Mouse (Mus musculus): ENCODE results near the gene Eno1.

Gene Eno1

DNA sequence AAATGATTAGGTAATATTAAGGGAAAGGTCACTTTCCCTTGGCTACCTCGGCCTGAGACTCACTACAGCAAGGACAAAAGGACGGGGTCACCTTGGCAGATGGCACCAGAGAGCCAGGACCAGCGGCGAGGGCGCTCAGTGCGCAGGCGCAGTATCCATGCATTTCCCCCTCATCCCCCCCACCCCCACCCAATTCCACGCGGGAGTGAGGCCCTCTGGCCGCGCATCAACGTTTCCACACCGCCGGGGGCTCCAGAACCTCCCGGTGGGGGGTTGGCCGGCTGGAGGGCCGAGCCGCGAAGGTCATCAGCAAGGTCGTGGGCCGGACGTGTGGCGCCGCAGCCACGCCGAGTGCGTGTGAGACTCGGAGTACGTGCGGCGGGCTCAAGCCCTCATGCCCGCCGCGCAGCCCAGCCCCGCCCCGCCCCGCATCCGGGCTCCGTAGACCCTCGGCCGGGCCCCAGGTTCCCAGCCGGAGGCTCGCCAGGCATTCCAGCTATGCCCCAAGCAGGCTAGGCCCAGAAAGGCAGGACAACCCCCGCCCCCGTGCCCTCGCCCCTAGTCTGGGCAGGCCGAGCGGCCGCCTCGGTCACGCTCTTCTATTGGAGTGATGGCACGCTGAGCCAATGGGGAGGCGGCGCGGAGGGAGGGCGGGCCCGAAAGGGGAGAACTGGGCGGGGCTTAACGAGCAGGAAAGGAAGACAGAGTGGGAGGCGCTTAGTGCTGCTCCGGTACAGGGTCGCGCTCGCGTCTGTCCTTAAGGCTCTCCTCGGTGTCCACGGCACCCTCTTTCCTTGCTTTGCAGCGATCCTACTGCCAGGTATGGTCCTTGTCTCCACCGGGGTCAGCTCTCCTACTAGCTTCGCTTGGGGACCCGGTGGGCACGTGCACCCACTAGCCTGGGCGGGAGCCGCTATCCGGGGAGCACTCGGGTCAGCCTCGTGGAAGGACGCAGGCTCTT, at the start of gene Eno1:
TSS of gene Eno1 (plus strand) at position 201 of the 961 bp plus-strand sequence.
- peak; percentile 95 for DNase-seq (ENCODE audit: low spot score)

- DNase-seq (ENCODE audit: low spot score), result no peak
These were observed 48.3 kb upstream of the Eno1 start for GRCm38 (mm10) chr4:150188236-150188635.

GRCm38 (mm10) chr4:150192199-150192598, 44.3 kb upstream of the Eno1 start:
- no peak for DNase-seq (ENCODE audit: low spot score)

DNA sequence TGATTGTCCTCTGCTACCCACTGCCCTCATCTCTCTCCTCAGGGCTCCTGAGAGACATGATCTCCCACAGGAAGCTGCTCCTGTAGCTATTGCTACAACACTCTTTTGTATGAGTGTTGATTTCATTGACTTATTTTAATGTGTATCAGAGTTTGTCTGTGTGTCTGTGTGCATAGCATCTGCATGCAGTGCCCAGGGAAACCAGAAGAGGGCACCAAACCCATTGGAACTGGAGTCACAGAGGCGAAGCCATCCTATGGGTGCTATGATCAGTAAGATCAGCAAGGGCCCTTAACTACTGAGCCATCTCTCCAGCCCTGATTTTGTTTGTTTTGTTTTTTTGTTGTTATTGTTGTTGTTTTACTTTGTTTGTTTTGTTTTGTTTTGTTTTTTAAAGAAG, 42.6 kb upstream of the Eno1 start:
- DNase-seq (ENCODE audit: low spot score), result peak; percentile 45

DNA sequence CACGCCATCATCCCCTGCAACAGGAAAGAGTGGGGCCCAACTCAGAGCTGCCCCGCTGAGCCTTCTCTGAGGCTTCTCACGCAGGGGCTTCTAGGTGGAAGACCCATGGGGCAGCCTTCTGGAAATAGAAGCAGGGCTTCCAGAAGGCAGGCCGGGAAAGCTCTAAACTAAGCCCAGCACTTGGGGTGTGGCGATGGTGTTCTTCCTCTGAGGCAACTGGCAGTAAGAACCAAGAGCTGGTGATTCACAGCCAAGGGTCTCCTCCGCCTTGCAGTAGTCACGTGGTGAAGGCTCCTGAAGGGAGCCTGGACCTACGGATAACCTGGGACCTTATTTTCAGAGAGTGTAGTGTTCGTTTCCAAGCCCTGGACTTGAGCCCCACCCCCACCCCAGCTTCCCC, 38.3 kb upstream of the Eno1 start:
- DNase-seq (ENCODE audit: low spot score), result no peak

DNA sequence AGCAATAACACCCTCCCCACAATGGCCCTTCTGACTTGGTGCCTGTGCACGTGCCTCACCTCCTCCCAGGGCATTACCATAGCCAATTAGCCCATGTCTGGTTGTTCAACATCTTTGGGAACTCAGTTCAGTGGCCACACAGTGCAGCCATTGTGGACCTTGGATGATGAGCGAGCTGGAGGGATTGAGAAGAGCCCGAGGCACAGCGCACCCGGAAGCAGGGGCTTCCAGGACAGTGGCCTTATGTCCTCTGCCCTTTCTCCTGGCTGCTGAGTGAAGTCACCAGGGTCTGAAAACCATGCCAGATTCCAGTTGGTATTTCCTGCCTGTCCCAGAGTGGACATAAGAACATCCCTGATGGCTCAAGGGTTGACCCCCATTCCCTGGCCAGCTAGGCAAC, 35.3 kb upstream of the Eno1 start, which contains the start of gene Car6:
TSS of gene Car6 (minus strand) at position 101 of the 400 bp plus-strand sequence.
- no peak for DNase-seq (ENCODE audit: low spot score)

DNA sequence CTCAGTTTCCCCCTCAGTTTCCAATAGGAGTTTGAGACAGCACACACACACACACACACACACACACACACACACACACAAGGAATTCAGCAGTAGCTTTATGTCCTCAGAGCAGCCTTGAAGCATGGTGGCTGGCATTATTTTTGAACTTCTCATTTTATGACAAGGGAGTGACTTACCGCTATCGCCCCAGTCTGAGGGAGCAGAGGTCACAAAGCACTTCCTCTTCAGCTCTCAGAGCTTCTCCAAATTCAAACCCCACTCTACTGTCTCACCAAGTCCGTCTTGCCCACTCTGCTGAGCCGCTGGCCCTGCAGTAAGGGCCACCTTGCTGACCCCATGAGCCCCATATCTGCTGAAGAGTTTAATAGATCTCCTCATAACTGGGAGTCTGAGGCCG, 33.8 kb upstream of the Eno1 start:
- DNase-seq (ENCODE audit: low spot score), result no peak

DNA sequence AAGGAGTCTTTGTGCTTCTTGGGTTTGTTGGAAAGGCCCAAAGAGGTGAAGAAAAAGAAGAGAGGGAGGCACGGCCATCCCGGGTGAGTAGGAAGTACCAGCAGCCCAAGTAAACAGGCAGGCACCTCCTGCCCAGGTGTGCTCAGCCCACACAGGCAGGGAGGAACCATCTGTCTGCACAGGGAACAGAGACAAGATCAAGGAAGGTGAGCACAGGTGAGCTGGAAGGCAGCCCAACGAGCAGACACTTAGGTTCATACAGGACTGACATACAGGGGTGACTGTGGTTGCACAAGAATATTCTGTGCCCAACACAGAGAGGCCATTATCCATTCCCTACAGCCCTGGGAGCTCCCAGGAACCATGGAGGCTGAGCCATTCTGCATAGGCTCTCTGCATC, 31.6 kb upstream of the Eno1 start:
- no peak for DNase-seq (ENCODE audit: low spot score)

- DNase-seq (ENCODE audit: low spot score), result no peak
These were observed 26.8 kb upstream of the Eno1 start for GRCm38 (mm10) chr4:150209751-150210150.

DNA sequence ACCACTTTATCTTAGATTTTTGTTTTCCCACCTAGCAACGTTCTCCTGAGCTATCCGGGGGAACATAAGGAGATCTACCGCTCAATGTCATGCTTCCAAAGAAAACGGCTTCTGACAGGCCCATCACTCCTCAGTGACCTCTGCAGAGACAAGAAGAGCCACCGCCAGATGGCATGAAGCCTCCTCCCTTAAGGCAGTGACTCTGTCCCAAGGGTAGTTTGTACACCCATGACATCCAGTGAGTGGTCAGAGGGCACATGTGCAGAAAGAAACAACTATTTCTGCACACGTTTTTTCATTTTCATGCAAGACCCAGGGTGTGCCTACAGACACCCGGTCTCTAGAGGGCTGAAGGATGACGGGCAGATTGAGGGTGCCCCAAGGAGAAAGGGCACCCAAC, 26.2 kb upstream of the Eno1 start:
- no peak for DNase-seq (ENCODE audit: low spot score)

- DNase-seq (ENCODE audit: low spot score), result no peak
These were observed 24.5 kb upstream of the Eno1 start for GRCm38 (mm10) chr4:150211930-150212552.

GRCm38 (mm10) chr4:150212553-150212971, 24.0 kb upstream of the Eno1 start:
- peak; percentile 35 for DNase-seq (ENCODE audit: low spot score)

DNA sequence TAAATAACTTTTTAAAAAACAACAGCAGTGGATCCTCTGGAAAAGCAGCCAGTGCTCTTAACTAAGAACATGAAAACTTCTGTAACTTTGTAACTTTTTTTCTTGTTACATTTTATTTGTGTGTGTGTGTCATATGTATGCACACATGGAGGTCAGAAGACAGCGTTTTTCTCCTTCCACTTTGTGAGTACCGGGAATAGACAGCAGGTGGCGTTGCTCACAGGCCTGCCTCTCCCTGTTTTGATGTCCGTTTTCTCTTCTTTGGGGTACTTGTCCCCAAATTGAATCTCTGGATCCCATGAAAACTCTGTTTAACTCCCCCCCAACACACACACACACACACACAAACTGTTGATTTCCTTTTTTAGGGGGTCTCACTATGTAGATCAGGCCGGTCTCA, 22.6 kb upstream of the Eno1 start:
- DNase-seq (ENCODE audit: low spot score), result no peak

GRCm38 (mm10) chr4:150216423-150216822, 20.1 kb upstream of the Eno1 start:
- DNase-seq (ENCODE audit: low spot score), result no peak

DNA sequence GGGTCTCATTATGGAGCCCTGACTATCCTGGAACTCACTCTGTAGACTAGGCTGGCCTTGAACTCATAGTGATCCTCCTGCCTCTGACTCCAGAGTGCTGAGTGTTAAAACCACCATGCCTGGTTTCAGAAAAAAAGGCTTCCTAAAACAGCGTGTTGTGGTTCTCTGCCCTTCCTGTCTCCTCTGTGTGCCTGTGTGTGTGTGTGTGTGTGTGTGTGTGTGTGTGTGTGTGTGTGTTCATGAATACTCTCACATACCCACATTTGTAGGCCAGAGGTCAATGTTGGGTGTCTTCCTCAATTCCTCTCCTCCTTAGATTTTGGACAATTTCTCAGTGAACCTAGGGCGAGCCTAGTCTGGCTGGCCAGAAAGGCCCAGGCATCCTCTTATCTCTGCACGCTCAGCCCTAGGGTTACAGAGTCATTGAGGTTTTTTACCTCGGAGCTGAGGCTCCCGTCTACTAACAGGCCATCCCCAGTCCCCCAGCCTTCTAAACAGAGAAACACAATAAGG, 19.4 kb upstream of the Eno1 start:
- no peak for DNase-seq (ENCODE audit: low spot score)

GRCm38 (mm10) chr4:150217935-150218334, 18.6 kb upstream of the Eno1 start:
- no peak for DNase-seq (ENCODE audit: low spot score)

DNA sequence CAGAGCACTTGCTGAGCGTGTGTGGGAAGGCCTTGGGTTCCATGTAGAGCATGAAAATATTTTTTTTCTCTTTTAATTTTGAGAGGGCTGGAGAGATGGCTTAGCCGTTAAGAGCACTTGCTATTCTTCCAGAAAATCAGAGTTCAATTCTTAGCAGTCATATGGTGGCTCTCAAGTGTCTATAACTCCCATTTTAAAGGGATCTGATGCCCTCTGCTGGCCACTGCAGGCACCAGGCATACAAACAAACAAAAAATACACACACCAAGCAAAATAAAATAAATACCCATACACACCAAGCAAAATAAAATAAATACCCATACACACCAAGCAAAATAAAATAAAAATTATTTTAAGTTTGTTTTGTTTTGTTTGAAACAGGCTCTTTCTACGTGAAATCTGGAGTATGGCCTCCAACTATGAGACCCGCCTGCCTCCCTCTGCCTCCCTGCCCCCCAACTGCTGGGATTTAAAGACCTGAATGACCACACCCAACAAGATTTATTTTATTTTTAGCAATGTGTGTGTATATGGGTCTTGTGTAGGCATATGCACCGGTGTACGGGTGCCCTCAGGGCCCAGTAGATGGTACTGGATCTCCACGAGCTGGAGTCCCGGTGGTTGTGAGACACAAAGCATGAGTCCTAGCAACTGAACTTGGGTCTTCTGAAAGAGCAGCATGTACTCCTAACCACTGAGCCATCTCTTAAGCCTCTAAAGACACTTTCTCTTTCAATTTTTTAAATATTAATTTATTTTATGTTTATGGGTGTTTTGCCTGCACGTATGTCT, 16.8 kb upstream of the Eno1 start:
- no peak for DNase-seq (ENCODE audit: low spot score)

DNA sequence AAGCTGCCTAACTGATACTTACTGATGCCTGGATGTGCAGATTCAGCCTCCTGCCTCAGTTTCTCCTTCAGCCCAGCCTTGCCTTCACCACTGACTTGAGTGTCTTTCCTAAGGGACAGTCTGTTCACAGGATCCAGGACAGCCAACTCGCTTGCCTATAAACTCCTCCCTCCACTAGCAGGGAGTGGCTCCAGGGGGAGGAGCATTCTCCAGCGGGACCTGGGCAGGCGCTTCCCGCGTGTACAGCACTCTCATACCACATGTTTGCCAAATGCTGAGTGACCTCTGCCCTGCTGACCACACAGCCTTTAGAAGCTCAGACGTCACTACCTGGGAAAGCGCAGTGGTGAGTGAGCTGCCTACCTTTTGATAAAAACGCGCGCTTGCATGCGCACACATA, 15.9 kb upstream of the Eno1 start:
- no peak for DNase-seq (ENCODE audit: low spot score)

- DNase-seq (ENCODE audit: low spot score), result no peak
These were observed 15.4 kb upstream of the Eno1 start for GRCm38 (mm10) chr4:150221017-150221640.

DNA sequence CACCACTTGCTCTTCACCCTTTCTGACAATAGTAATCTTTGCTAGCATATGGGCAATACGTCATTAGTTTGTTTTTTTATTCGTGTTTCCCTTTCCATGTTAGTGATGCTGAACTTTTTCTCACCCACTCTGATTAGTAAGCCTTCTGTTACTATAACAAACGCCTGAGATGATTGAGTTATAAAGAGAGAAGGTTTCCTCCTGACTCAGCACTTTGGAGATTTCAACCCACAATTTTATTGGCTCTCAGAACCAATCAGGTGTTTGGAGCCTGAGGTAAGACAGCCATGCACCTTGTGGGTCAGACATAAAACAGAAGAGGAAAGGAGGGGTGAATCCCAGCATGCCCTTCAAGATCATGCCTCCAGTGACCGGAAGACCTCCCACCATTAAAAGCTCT, 12.7 kb upstream of the Eno1 start:
- DNase-seq (ENCODE audit: low spot score), result no peak

- DNase-seq (ENCODE audit: low spot score), result no peak
These were observed 10.8 kb upstream of the Eno1 start for GRCm38 (mm10) chr4:150225700-150226099.
